Mouse (Mus musculus): ENCODE measurements around the gene Hes3.

GRCm38 (mm10) chr4:152271334-152271733 lies 20.1 kb downstream of the Hes3 start:
- TF ChIP-seq CTCF (IDR thresholded peaks at IDR 0.05; ENCODE audit: borderline replicate concordance, insufficient read depth, low read depth, low read length): no peak
- TF ChIP-seq POLR2A (IDR thresholded peaks at IDR 0.05; ENCODE audit: borderline replicate concordance, insufficient read depth, low read length): no peak
